22 mouse cellular contexts compared by ENCODE assay signal in genomic region chr12:110421361-110421760, GRCm38 (mm10). TPM values are rescaled to one million over a fixed set of nuclear protein-coding genes. Genes with fewer than 3 reads are reported as not detected.
DNase-seq lines count a peak whose midpoint lies in the region; ATAC-seq and TF ChIP-seq lines count a peak whose summit lies in the region.
"Had no signal": no experiment of that assay in that cellular context is flagged by ENCODE, and none has a peak within 500 bp of the region (broad histone marks: within the 10 kb centered on the region; RNA-seq: fewer than 3 reads in every experiment).

No protein-coding gene starts in this region.

- H3K9me3 ChIP-seq in midbrain, embryonic 11.5 days (ENCODE audit: control insufficient read depth, low read length), result no peaks in the 10 kb centered on the region
- H3K9me3 ChIP-seq in midbrain, embryonic 15.5 days, result no peaks in the 10 kb centered on the region
- no peaks in the 10 kb centered on the region for H3K9me3 ChIP-seq in MEL (replicated peaks; ENCODE audit: insufficient read depth, low read length)
- H3K9me3 ChIP-seq: G1E had no signal

- H3K36me3 ChIP-seq in midbrain, embryonic 11.5 days (ENCODE audit: control insufficient read depth, insufficient read depth, low read length), result no peaks in the 10 kb centered on the region
- H3K36me3 ChIP-seq in midbrain, embryonic 15.5 days (replicated peaks), result no peaks in the 10 kb centered on the region
- H3K36me3 ChIP-seq in MEL (ENCODE audit: control insufficient read depth in 1 of 2, insufficient read depth in 2 of 2, low read length in 2 of 2), result 0 out of 4 replicates have a peak, but pooled peaks cover 0 to 2% of the 10 kb centered on the region in 2 experiments
- H3K36me3 ChIP-seq: G1E had no signal

- no peaks in the 10 kb centered on the region for H3K27me3 ChIP-seq in midbrain, embryonic 11.5 days (ENCODE audit: control insufficient read depth, insufficient read depth, low read length)
- H3K27me3 ChIP-seq in midbrain, embryonic 15.5 days (replicated peaks), result no peaks in the 10 kb centered on the region
- no peaks in the 10 kb centered on the region for H3K27me3 ChIP-seq in MEL (ENCODE audit: control insufficient read depth in 1 of 2, insufficient read depth in 2 of 2, low read length in 2 of 2)
- H3K27me3 ChIP-seq: Patski had no signal

- TF ChIP-seq CTCF in MEL (IDR thresholded peaks at IDR 0.05 in 2 of 3, conservative IDR thresholded peaks at IDR 0.05 in 1 of 3; ENCODE audit: control insufficient read depth in 1 of 3, insufficient read depth in 1 of 3, low read depth in 2 of 3, low read length in 3 of 3, poor library complexity in 1 of 3, severe bottlenecking in 1 of 3), result no peak
- TF ChIP-seq CTCF in left cerebral cortex, adult 2 months (IDR thresholded peaks at IDR 0.05), result no peak

- intact Hi-C loops in heart, postnatal 25 days (cut with DNase I), result no loop called here
- intact Hi-C loops in left cerebral cortex, adult 2 months (cut with DNase I), result no loop called here

- H3K79me2 ChIP-seq in MEL (ENCODE audit: control insufficient read depth, insufficient read depth, low read length, poor library complexity), result no peaks in the 10 kb centered on the region; the same call in 1 of the 2 replicates

- no peak overlapping the region for H3K4me3 ChIP-seq in midbrain, embryonic 11.5 days (ENCODE audit: low read depth, low read length)
- H3K4me3 ChIP-seq in midbrain, embryonic 15.5 days, result no peak overlapping the region
- no peak overlapping the region for H3K4me3 ChIP-seq in MEL (ENCODE audit: control insufficient read depth in 1 of 2, insufficient read depth in 1 of 2, low read depth in 2 of 2, low read length in 2 of 2)
- no peak overlapping the region for H3K4me3 ChIP-seq in left cerebral cortex, adult 2 months

- H3K9ac ChIP-seq in midbrain, embryonic 11.5 days (ENCODE audit: low read length), result no peak overlapping the region
- no peak overlapping the region for H3K9ac ChIP-seq in midbrain, embryonic 15.5 days
- H3K9ac ChIP-seq in MEL (ENCODE audit: control insufficient read depth, low read depth, low read length, poor library complexity, severe bottlenecking), result no peak overlapping the region

- no peak overlapping the region for H3K27ac ChIP-seq in midbrain, embryonic 11.5 days (ENCODE audit: low read depth, low read length)
- H3K27ac ChIP-seq in midbrain, embryonic 15.5 days, result no peak overlapping the region
- H3K27ac ChIP-seq in MEL (ENCODE audit: control insufficient read depth, low read depth, low read length), result no peak overlapping the region
- H3K27ac ChIP-seq in left cerebral cortex, adult 2 months, result no peak overlapping the region

- H3K4me2 ChIP-seq in midbrain, embryonic 11.5 days, result no peak overlapping the region
- H3K4me2 ChIP-seq in midbrain, embryonic 15.5 days, result no peak overlapping the region

- TF ChIP-seq RAD21 in MEL (IDR thresholded peaks at IDR 0.05; ENCODE audit: low read depth, low read length), result no peak

- WGBS in midbrain, embryonic 11.5 days, result 70% methylated on average over 2 of the region's 3 CpGs
- WGBS in midbrain, embryonic 15.5 days, result 72% methylated on average over 2 of the region's 3 CpGs

- no peak for ATAC-seq in midbrain, embryonic 11.5 days (ENCODE audit: low FRiP score)
- ATAC-seq in midbrain, embryonic 15.5 days (replicated peaks), result no peak
- ATAC-seq: activated CD4-positive, CD25-positive, alpha-beta regulatory T cell, adult 4 months; CD4-positive, CD25-positive, alpha-beta regulatory T cell, adult 4 months; Patski had no signal

- TF ChIP-seq POLR2A in MEL (IDR thresholded peaks at IDR 0.05; ENCODE audit: control insufficient read depth in 1 of 2, insufficient read depth in 1 of 2, low read depth in 1 of 2, low read length in 2 of 2, poor library complexity in 1 of 2), result no peak

- no peak for TF ChIP-seq EP300 in MEL (IDR thresholded peaks at IDR 0.05; ENCODE audit: low read depth in 1 of 2, low read length in 2 of 2)

- H3K4me1 ChIP-seq in midbrain, embryonic 11.5 days (ENCODE audit: control insufficient read depth, insufficient read depth, low read length), result no peaks in the 10 kb centered on the region
- 0 out of 2 replicates have a peak, but pooled peaks cover 2% of the 10 kb centered on the region for H3K4me1 ChIP-seq in midbrain, embryonic 15.5 days
- peaks cover 0 to 4% of the 10 kb centered on the region in 2 experiments; a peak in 3 of 4 replicates for H3K4me1 ChIP-seq in MEL (ENCODE audit: control insufficient read depth in 1 of 2, insufficient read depth in 2 of 2, low read length in 2 of 2)

- DNase-seq in midbrain, embryonic 11.5 days (ENCODE audit: low spot score, missing footprints), result peak; percentile 12
- DNase-seq in 416B (ENCODE audit: low read depth) (peak; percentile 57), MEL (ENCODE audit: low read depth, low spot score) (peak; percentile 42)
- no peak for DNase-seq in heart, postnatal 25 days (ENCODE audit: low spot score)
- DNase-seq in left cerebral cortex, adult 2 months (ENCODE audit: extremely low spot score in 1 of 2, low spot score in 2 of 2), result no peak
- DNase-seq: adrenal gland, adult 2 months; adrenal gland, adult 8-10 months; adrenal gland, postnatal 10 days; adrenal gland, postnatal 14 days; adrenal gland, postnatal 25 days; adrenal gland, postnatal 36 days; B cell, adult 2 months; cerebellum, adult 11 months; cerebellum, adult 11-12 months; cerebellum, adult 18-20 months; cerebellum, adult 2 months; cerebellum, adult 8-10 months had no signal

TF ChIP-seq in MEL, 35 proteins besides CTCF, POLR2A, EP300 and RAD21:
- TF ChIP-seq JUND (IDR thresholded peaks at IDR 0.05; ENCODE audit: low read depth, low read length), result peak; percentile 56; the same call in 1 of the 2 replicates
- no peak for TF ChIP-seq MAZ (IDR thresholded peaks at IDR 0.05; ENCODE audit: low read depth, low read length)
- peak; percentile 40; the same call in 1 of the 2 replicates for TF ChIP-seq CHD2 (IDR thresholded peaks at IDR 0.05; ENCODE audit: low read length)
- no peak for TF ChIP-seq ETS1 (IDR thresholded peaks at IDR 0.05; ENCODE audit: low read depth, low read length)
- no peak for TF ChIP-seq SIN3A (IDR thresholded peaks at IDR 0.05; ENCODE audit: low read length)

RNA-seq across cellular contexts. Expression of gene Ppp2r5c, which starts 25.6 kb away (rescaled TPM):
- polyA plus RNA-seq in midbrain, embryonic 11.5 days (2014; fragmentation: Nextera tagmentation; extraction: Ambion mirVana), result 175 and 183 TPM in 2 replicates
- 142 and 149 TPM in 2 replicates for polyA plus RNA-seq in midbrain, embryonic 15.5 days (2015; fragmentation: Nextera tagmentation; extraction: Ambion mirVana)
- 72.0 and 78.6 TPM in 2 replicates for total RNA-seq in MEL (2012; rRNA removed)
- polyA plus RNA-seq in MEL (2012; ENCODE audit: insufficient read depth in 1 of 2, insufficient read length in 2 of 2, low read depth in 1 of 2, low replicate concordance in 2 of 2, missing spikeins in 1 of 2), result 10 to 100 TPM; 93.9 to 100.0 TPM
- total RNA-seq in heart, postnatal 25 days (2021), result 10 to 100 TPM; 90.4 to 91.5 TPM
- total RNA-seq in left cerebral cortex, adult 2 months (2021), result 100 to 1,000 TPM; 266 to 272 TPM

Comparison
In these comparisons a context has a peak if more than half of its experiments do, and no peak if none do; other contexts are left out.
1. DNase-seq: peak in midbrain, embryonic 11.5 days (single experiment), 416B (single experiment) and MEL (single experiment); none in heart, postnatal 25 days (single experiment) and left cerebral cortex, adult 2 months (0 of 2).